Mouse (Mus musculus): ENCODE measurements around the gene Lama4. TPM values are rescaled to one million over a fixed set of nuclear protein-coding genes. Genes with fewer than 3 reads are reported as not detected.

The Lama4 gene
- total and polyA plus RNA-seq, 3 experiments, result 40.7 to 55.4 (median 51.8) TPM

GRCm38 (mm10) chr10:38972221-38972946, 7.1 kb downstream of the Lama4 start:
- Histone ChIP-seq H3K4me1 (ENCODE audit: control insufficient read depth, insufficient read depth, low read length) (peaks cover 17% of the 10 kb centered on the region), H3K79me2 (replicated peaks; ENCODE audit: control insufficient read depth, insufficient read depth, low read length) (peaks cover 3% of the 10 kb centered on the region; the same call in 1 of the 2 replicates), H3K27ac (peak overlapping the region; percentile 61), H3K27me3 (ENCODE audit: control insufficient read depth, insufficient read depth, low read length) (no peaks in the 10 kb centered on the region), H3K9ac (ENCODE audit: low read depth, low read length) (no peak overlapping the region), H3K36me3 (ENCODE audit: control insufficient read depth, insufficient read depth, low read length) (peaks cover 51% of the 10 kb centered on the region), H3K4me3 (no peak overlapping the region)
- DNase-seq, result no peak
- TF ChIP-seq CTCF (IDR thresholded peaks at IDR 0.05) (no peak), POLR2A (IDR thresholded peaks at IDR 0.05; ENCODE audit: insufficient read depth, low read depth, low read length) (no peak), EP300 (IDR thresholded peaks at IDR 0.05; ENCODE audit: insufficient read depth, low read depth, low read length) (no peak)
- intact Hi-C loops (cut with DNase I), result no loop called here
- 33% methylated on average over 7 of the region's 7 CpGs for WGBS

GRCm38 (mm10) chr10:38973016-38973415, 7.7 kb downstream of the Lama4 start:
- intact Hi-C loops (cut with DNase I), result no loop called here

GRCm38 (mm10) chr10:38978195-38978594, 12.9 kb downstream of the Lama4 start:
- no peak for DNase-seq
- peaks cover 3% of the 10 kb centered on the region; the same call in 1 of the 2 replicates for H3K79me2 ChIP-seq (replicated peaks; ENCODE audit: control insufficient read depth, insufficient read depth, low read length)
- no peaks in the 10 kb centered on the region for H3K27me3 ChIP-seq (ENCODE audit: control insufficient read depth, insufficient read depth, low read length)
- H3K4me3 ChIP-seq, result no peak overlapping the region
- no peak overlapping the region for H3K9ac ChIP-seq (ENCODE audit: low read depth, low read length)
- WGBS, result 44% methylated on average over 1 of the region's 1 CpGs
- peaks cover 54% of the 10 kb centered on the region for H3K36me3 ChIP-seq (ENCODE audit: control insufficient read depth, insufficient read depth, low read length)
- peak overlapping the region; percentile 71 for H3K27ac ChIP-seq
- intact Hi-C loops (cut with DNase I), result no loop called here
- no peak for TF ChIP-seq CTCF (IDR thresholded peaks at IDR 0.05)
- TF ChIP-seq EP300 (IDR thresholded peaks at IDR 0.05; ENCODE audit: insufficient read depth, low read depth, low read length), result no peak
- no peak for TF ChIP-seq POLR2A (IDR thresholded peaks at IDR 0.05; ENCODE audit: insufficient read depth, low read depth, low read length)
- peaks cover 22% of the 10 kb centered on the region for H3K4me1 ChIP-seq (ENCODE audit: control insufficient read depth, insufficient read depth, low read length)

More at GRCm38 (mm10) chr10:38973016-38973415, 7.7 kb downstream of the Lama4 start:
- Histone ChIP-seq H3K79me2 (replicated peaks; ENCODE audit: control insufficient read depth, insufficient read depth, low read length) (peaks cover 4% of the 10 kb centered on the region; the same call in 1 of the 2 replicates), H3K4me3 (no peak overlapping the region), H3K27ac (peak overlapping the region; percentile 61), H3K4me1 (ENCODE audit: control insufficient read depth, insufficient read depth, low read length) (peaks cover 21% of the 10 kb centered on the region), H3K36me3 (ENCODE audit: control insufficient read depth, insufficient read depth, low read length) (peaks cover 55% of the 10 kb centered on the region), H3K9ac (ENCODE audit: low read depth, low read length) (no peak overlapping the region), H3K27me3 (ENCODE audit: control insufficient read depth, insufficient read depth, low read length) (no peaks in the 10 kb centered on the region)
- no peak for DNase-seq
- WGBS, result 39% methylated on average over 4 of the region's 4 CpGs
- TF ChIP-seq EP300 (IDR thresholded peaks at IDR 0.05; ENCODE audit: insufficient read depth, low read depth, low read length) (no peak), CTCF (IDR thresholded peaks at IDR 0.05) (no peak)

GRCm38 (mm10) chr10:38979699-38980098, 14.4 kb downstream of the Lama4 start:
- H3K79me2 ChIP-seq (replicated peaks; ENCODE audit: control insufficient read depth, insufficient read depth, low read length), result peaks cover 3% of the 10 kb centered on the region; the same call in 1 of the 2 replicates
- H3K9ac ChIP-seq (ENCODE audit: low read depth, low read length), result no peak overlapping the region
- intact Hi-C loops (cut with DNase I), result loop anchor here (5.0 kb wide), 1 partner anchor 97 kb away; no protein-coding TSS in a partner anchor
- H3K27ac ChIP-seq, result peak overlapping the region; percentile 71
- H3K4me1 ChIP-seq (ENCODE audit: control insufficient read depth, insufficient read depth, low read length), result peaks cover 27% of the 10 kb centered on the region
- TF ChIP-seq POLR2A (IDR thresholded peaks at IDR 0.05; ENCODE audit: insufficient read depth, low read depth, low read length), result no peak
- no peak for TF ChIP-seq CTCF (IDR thresholded peaks at IDR 0.05)
- TF ChIP-seq EP300 (IDR thresholded peaks at IDR 0.05; ENCODE audit: insufficient read depth, low read depth, low read length), result no peak
- no peaks in the 10 kb centered on the region for H3K27me3 ChIP-seq (ENCODE audit: control insufficient read depth, insufficient read depth, low read length)
- WGBS, result 40% methylated on average over 5 of the region's 5 CpGs
- H3K36me3 ChIP-seq (ENCODE audit: control insufficient read depth, insufficient read depth, low read length), result peaks cover 58% of the 10 kb centered on the region
- H3K4me3 ChIP-seq, result no peak overlapping the region
- no peak for DNase-seq

GRCm38 (mm10) chr10:38980980-38981379, 15.7 kb downstream of the Lama4 start:
- no peaks in the 10 kb centered on the region for H3K27me3 ChIP-seq (ENCODE audit: control insufficient read depth, insufficient read depth, low read length)
- TF ChIP-seq CTCF (IDR thresholded peaks at IDR 0.05) (no peak), EP300 (IDR thresholded peaks at IDR 0.05; ENCODE audit: insufficient read depth, low read depth, low read length) (no peak), POLR2A (IDR thresholded peaks at IDR 0.05; ENCODE audit: insufficient read depth, low read depth, low read length) (no peak)
- peak overlapping the region; percentile 71 for H3K27ac ChIP-seq
- no peak overlapping the region for H3K4me3 ChIP-seq
- WGBS, result 6% methylated on average over 3 of the region's 3 CpGs
- H3K9ac ChIP-seq (ENCODE audit: low read depth, low read length), result no peak overlapping the region
- H3K79me2 ChIP-seq (replicated peaks; ENCODE audit: control insufficient read depth, insufficient read depth, low read length), result peaks cover 3% of the 10 kb centered on the region; the same call in 1 of the 2 replicates
- intact Hi-C loops (cut with DNase I), result loop anchor here (5.0 kb wide), 1 partner anchor 99 kb away; no protein-coding TSS in a partner anchor
- peaks cover 63% of the 10 kb centered on the region for H3K36me3 ChIP-seq (ENCODE audit: control insufficient read depth, insufficient read depth, low read length)
- peaks cover 33% of the 10 kb centered on the region for H3K4me1 ChIP-seq (ENCODE audit: control insufficient read depth, insufficient read depth, low read length)
- peak in 1 of 2 experiments; percentile 41 for DNase-seq

All from heart, adult 2 months (tissue).